Mouse (Mus musculus) embryonic facial prominence, embryonic 14.5 days (tissue): ENCODE measurements around the gene Cyp26c1. TPM values are rescaled to one million over a fixed set of nuclear protein-coding genes. Genes with fewer than 3 reads are reported as not detected.

Experiments used
- ATAC-seq: fragments of 200-750 bp; cut with Nextera tagmentation; 2 replicates; pipeline ENCODE4 v1.8.0; 2017; ENCODE audit warnings: low read depth, moderate number of reproducible peaks, moderate TSS enrichment
- DNase-seq: peaks from one replicate; pipeline ENCODE4 v3.0.0-alpha.2; 2015; ENCODE audit warnings: low spot score
- H3K27ac ChIP-seq: fragments of 300-500 bp; sonication (generic); replicated peaks from 2 replicates; pipeline ENCODE4 v1.5.1; 2014; ENCODE audit warnings: low read depth, mild to moderate bottlenecking, low read length, moderate library complexity
- H3K27me3 ChIP-seq: fragments of 300-500 bp; sonication (generic); replicated peaks from 2 replicates; pipeline ENCODE4 v1.6.1; 2014; ENCODE audit warnings: low read length; ENCODE audit not compliant: control insufficient read depth, insufficient read depth
- H3K36me3 ChIP-seq: fragments of 300-500 bp; sonication (generic); 2 replicates; pipeline ENCODE4 v1.6.1; 2014; ENCODE audit warnings: low read length, mixed read lengths; ENCODE audit not compliant: control insufficient read depth, insufficient read depth
- H3K4me1 ChIP-seq: fragments of 300-500 bp; sonication (generic); 2 replicates; pipeline ENCODE4 v1.6.1; 2014; ENCODE audit warnings: antibody characterized with exemption, low read length; ENCODE audit not compliant: control insufficient read depth, insufficient read depth
- H3K4me2 ChIP-seq: fragments of 300-500 bp; sonication (generic); 2 replicates; pipeline ENCODE4 v1.6.1; 2014; ENCODE audit warnings: low read depth, mild to moderate bottlenecking, low read length, moderate library complexity, mixed read lengths
- H3K4me3 ChIP-seq: fragments of 300-500 bp; sonication (generic); 2 replicates; pipeline ENCODE4 v1.5.1; 2014; ENCODE audit warnings: low read depth, mild to moderate bottlenecking, low read length
- H3K9ac ChIP-seq: fragments of 300-500 bp; sonication (generic); 2 replicates; pipeline ENCODE4 v1.6.1; 2014; ENCODE audit warnings: low read depth, mild to moderate bottlenecking, low read length, moderate library complexity, mixed read lengths
- H3K9me3 ChIP-seq: fragments of 300-500 bp; sonication (generic); 2 replicates; pipeline ENCODE4 v1.6.1; 2016; ENCODE audit warnings: low read length; ENCODE audit not compliant: control insufficient read depth
- WGBS: fragments of 180-500 bp; shearing (Covaris S2); extraction: QIAGEN DNeasy Blood & Tissue Kit; methylation state at CpG from one replicate; pipeline ENCODE4 v1.1.7; 2014; 5-methylcytosine and 5-hydroxymethylcytosine counted together
- polyA plus RNA-seq: library from polyadenylated mRNA; unstranded; fragments of >200 nt; fragmentation: Nextera tagmentation; extraction: Ambion mirVana; gene quantifications from 2 replicates; pipeline ENCODE4 v1.2.1, GENCODE M21; 2014

Cyp26c1 gene
- 0.85 and 1.8 TPM in 2 replicates for polyA plus RNA-seq

DNA sequence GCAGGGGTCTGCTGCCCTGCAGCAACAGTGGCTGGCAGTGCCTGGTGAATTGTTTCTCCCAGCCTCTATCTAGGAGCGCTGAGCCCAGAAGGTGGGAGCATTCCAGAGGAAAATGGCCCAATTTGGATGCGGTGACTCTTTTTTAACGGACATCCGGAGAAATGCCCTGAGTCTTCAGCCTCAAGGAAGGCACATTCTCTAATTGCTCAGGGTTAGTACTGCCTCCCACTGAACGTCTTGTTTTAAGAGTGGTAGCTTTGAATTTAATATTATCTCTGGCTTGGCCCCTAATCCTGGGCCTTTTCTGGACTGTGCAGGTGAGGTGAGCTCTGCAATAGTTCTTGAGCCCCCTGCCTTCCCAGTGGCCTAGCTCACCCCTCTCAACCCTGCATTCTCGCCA, at the start of gene Cyp26c1:
Gene Cyp26c1, plus strand, starts transcription at position 301 of the 400 bp plus-strand sequence.
- H3K27ac ChIP-seq, result no peak within 1 kb of the TSS
- no peak within 1 kb of the TSS for H3K4me3 ChIP-seq
- H3K36me3 ChIP-seq, result no peaks in the 10 kb centered on the region
- H3K27me3 ChIP-seq, result peaks cover 84% of the 10 kb centered on the region
- H3K9ac ChIP-seq, result no peak within 1 kb of the TSS
- WGBS, result 14% methylated on average over 6 of the region's 6 CpGs
- ATAC-seq (no peak), DNase-seq (no peak)
- peaks cover 6% of the 10 kb centered on the region; the same call in 1 of the 2 replicates for H3K4me1 ChIP-seq
- H3K4me2 ChIP-seq, result no peak within 1 kb of the TSS
- H3K9me3 ChIP-seq, result no peaks in the 10 kb centered on the region

DNA sequence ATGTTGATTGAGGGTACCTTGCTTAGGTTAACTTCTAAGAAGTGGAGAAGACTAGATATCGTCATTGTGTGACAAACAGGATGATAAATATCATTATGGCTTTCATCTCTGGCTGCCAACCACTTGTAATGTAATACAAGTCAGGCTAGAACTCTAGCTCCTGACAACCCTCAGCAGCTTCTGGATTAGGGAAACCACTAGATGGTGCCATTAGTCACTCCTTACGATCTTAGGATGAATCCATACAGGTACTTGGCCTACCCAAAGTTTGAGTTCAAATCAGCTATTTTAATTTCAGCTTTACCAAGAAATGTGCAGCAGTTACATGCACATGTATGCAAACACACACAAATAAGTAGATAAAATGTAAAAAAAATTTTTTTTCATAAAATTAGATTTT, 37.4 kb upstream of the Cyp26c1 start:
- Histone ChIP-seq H3K9ac (no peak overlapping the region), H3K27ac (no peak overlapping the region), H3K4me2 (no peak overlapping the region), H3K4me1 (no peaks in the 10 kb centered on the region), H3K27me3 (no peaks in the 10 kb centered on the region), H3K36me3 (no peaks in the 10 kb centered on the region), H3K4me3 (no peak overlapping the region), H3K9me3 (no peaks in the 10 kb centered on the region)
- DNase-seq (peak; percentile 53), ATAC-seq (no peak)
- 27% methylated on average over 2 of the region's 2 CpGs for WGBS

DNA sequence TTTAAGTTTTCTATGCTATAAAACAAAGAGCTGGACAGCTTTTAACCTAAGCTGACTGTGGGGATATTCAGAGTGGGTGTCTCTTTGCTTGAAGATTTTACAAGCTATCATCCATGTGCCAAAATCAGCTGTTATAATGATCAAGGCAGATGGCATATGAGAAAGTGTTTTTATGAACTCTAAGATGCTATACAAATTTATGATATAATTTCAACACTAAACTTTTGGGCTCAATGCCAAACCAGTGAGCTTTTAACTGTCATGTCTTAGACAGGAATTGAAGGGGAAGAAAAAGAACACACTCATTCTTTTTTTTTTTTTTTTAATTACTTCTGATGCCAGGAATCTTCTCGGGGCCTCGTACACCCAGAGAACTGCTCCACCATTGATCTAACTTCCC, 34.9 kb upstream of the Cyp26c1 start:
- Histone ChIP-seq H3K9ac (no peak overlapping the region), H3K4me3 (no peak overlapping the region), H3K9me3 (no peaks in the 10 kb centered on the region), H3K4me2 (no peak overlapping the region), H3K27me3 (no peaks in the 10 kb centered on the region), H3K27ac (no peak overlapping the region), H3K36me3 (no peaks in the 10 kb centered on the region), H3K4me1 (no peaks in the 10 kb centered on the region)
- 38% methylated on average over 2 of the region's 2 CpGs for WGBS
- DNase-seq (peak; percentile 30), ATAC-seq (no peak)

DNA sequence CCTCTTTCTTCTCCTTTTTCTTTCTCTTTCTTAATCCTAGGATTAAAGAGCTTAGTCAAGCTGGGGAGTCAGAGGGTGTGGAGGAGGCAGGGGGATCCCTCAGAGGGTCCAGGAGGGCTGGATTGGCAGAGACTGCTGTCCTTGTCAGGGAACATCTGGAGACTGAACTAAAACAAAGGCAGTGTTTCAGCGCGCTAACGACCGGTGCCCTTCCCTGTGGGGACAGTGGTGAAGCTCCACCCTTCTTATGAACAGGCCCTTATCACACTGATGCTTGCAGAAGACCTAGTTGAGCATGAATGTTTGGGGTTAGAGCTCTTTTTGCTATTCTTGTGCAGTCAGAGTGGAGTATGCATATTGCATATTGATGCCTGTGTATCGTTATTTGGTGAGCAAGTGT, 31.4 kb upstream of the Cyp26c1 start:
- Histone ChIP-seq H3K9me3 (no peaks in the 10 kb centered on the region), H3K27me3 (no peaks in the 10 kb centered on the region), H3K4me1 (peaks cover 3% of the 10 kb centered on the region; the same call in 1 of the 2 replicates), H3K4me3 (no peak overlapping the region), H3K9ac (no peak overlapping the region), H3K27ac (no peak overlapping the region), H3K36me3 (no peaks in the 10 kb centered on the region), H3K4me2 (no peak overlapping the region)
- 30% methylated on average over 5 of the region's 5 CpGs for WGBS
- no peak for DNase-seq
- ATAC-seq, result no peak

DNA sequence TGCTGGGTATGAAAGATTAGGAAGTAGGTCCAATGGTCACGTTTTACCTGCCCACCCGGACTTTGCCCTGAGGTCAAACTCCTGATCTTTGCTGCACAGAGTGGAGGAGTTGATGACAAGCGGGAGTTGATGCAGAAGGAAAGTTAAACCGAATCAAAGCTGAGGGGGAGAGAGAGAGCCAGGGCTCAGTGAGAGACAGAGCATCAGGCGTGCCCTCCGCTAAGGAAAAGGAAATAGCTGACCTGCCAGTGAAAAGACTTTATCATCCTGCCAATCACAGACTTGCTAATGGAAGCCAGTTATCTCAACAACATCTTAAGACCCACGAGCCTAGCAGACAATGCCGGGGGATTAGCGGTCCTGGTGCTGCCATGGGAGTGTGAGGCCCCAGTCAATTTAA, 28.9 kb upstream of the Cyp26c1 start:
- ATAC-seq (no peak), DNase-seq (no peak)
- Histone ChIP-seq H3K36me3 (no peaks in the 10 kb centered on the region), H3K4me1 (peaks cover 3% of the 10 kb centered on the region; the same call in 1 of the 2 replicates), H3K9ac (no peak overlapping the region), H3K9me3 (no peaks in the 10 kb centered on the region), H3K4me3 (no peak overlapping the region), H3K4me2 (no peak overlapping the region), H3K27me3 (no peaks in the 10 kb centered on the region), H3K27ac (no peak overlapping the region)
- WGBS, result 9% methylated on average over 9 of the region's 9 CpGs

DNA sequence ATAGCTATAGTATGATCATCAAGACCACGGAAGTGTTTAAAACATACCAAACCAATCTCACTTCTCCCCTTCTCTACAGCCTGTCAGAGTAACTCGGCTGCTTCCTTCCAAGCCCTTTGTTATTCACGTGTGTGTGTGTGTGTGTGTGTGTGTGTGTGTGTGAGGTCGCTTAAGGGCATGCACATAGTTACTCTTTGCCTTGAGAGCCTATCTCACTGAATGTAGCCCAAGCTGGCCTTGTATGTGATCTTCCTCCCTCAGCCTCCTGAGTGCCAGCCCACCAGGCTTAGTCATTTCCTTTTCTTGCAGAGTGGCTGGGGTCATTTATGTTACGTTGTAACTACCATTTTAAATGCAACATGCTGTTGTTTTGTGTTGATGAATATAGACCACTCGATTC, 20.1 kb upstream of the Cyp26c1 start:
- Histone ChIP-seq H3K4me3 (no peak overlapping the region), H3K4me2 (no peak overlapping the region), H3K27ac (no peak overlapping the region), H3K9ac (no peak overlapping the region), H3K9me3 (no peaks in the 10 kb centered on the region), H3K27me3 (no peaks in the 10 kb centered on the region), H3K4me1 (no peaks in the 10 kb centered on the region), H3K36me3 (no peaks in the 10 kb centered on the region)
- ATAC-seq, result no peak
- no peak for DNase-seq
- WGBS, result 63% methylated on average over 6 of the region's 6 CpGs

DNA sequence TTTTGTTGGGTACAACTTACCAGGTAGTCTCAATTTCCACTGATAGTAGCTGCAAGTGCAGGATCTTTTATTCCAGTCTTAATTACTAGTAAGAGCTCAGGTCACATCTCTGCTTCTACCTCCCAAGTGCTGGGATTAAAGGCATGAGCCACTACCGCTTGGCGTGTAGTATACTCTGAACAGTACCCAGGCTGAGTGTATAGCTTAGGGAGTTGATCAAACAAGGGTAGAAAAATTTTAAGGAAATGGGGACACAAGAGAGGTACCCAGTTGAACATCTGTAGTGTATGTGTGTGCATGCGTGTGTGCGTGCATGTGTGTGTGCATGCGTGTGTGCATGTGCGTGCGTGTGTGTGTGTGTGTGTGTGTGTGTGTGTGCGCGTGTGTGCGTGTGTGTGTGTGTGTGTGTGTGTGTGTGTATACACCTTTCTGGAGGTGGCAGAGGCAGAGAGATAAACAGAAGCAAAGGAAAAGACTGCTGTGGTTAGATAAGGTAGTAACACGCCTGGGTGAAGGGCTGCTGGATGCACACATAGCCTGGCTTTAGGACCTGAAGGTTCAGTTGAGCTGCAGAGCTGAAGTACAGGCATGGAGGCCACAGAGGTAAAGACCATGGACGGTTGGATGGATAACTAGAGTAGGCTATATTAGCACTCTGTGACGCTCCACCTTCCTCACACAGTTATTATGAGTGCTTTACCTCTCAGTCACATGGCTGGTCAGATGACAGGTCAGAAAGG, 17.4 kb upstream of the Cyp26c1 start:
- no peak overlapping the region for H3K27ac ChIP-seq
- no peak for ATAC-seq
- H3K36me3 ChIP-seq, result no peaks in the 10 kb centered on the region
- no peak overlapping the region for H3K9ac ChIP-seq
- no peak for DNase-seq
- no peaks in the 10 kb centered on the region for H3K4me1 ChIP-seq
- WGBS, result 59% methylated on average over 13 of the region's 13 CpGs
- H3K27me3 ChIP-seq, result no peaks in the 10 kb centered on the region
- H3K4me2 ChIP-seq, result no peak overlapping the region
- no peaks in the 10 kb centered on the region for H3K9me3 ChIP-seq
- no peak overlapping the region for H3K4me3 ChIP-seq

DNA sequence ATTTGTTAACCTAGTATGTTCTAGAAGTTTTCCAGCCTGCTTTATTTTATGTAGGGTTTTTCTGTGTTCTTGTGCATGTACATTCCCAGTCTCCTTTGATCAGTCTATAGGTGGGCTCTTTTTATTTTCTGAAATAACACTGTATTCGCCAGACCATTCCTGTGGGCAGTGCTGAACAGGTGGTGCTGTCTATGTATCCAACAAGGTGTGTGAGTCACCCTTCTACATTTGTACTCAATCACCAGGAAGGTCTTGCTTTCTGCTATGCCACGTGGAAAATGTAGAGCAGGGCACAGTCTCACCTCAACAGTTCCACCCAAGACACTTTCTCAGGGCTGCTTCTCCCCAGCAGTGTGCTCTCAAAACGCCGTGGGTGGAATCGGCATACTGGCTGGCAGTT, 16.7 kb upstream of the Cyp26c1 start:
- Histone ChIP-seq H3K27me3 (no peaks in the 10 kb centered on the region), H3K4me3 (no peak overlapping the region), H3K9ac (no peak overlapping the region), H3K27ac (no peak overlapping the region), H3K4me2 (no peak overlapping the region), H3K36me3 (no peaks in the 10 kb centered on the region), H3K4me1 (no peaks in the 10 kb centered on the region), H3K9me3 (no peaks in the 10 kb centered on the region)
- DNase-seq (no peak), ATAC-seq (no peak)
- WGBS, result 84% methylated on average over 5 of the region's 5 CpGs

DNA sequence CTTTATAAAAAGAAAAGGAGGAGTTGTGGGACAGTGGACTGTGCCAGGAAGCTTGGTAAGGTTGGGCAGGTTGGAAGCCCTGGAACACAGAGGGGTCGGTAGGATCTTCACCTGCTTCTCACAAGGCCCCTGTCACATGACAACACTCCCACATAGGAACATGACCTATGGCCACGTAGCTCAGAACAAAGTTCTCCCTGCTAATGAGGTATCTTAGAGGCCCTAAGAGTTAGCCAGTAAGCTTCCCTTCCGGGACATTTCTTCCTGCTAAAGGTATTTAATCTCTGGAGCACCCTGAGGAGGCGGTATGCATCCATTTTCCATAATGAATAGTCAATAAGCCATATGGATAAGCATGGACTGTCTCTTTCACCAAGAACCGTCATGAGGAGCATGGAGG, 15.9 kb upstream of the Cyp26c1 start:
- no peak overlapping the region for H3K4me2 ChIP-seq
- H3K27me3 ChIP-seq, result no peaks in the 10 kb centered on the region
- no peaks in the 10 kb centered on the region for H3K36me3 ChIP-seq
- no peak overlapping the region for H3K27ac ChIP-seq
- H3K9me3 ChIP-seq, result no peaks in the 10 kb centered on the region
- ATAC-seq (no peak), DNase-seq (no peak)
- 80% methylated on average over 5 of the region's 5 CpGs for WGBS
- H3K4me1 ChIP-seq, result no peaks in the 10 kb centered on the region
- H3K9ac ChIP-seq, result no peak overlapping the region
- H3K4me3 ChIP-seq, result no peak overlapping the region
